Mouse (Mus musculus) heart, embryonic 13.5 days (tissue): ENCODE measurements around the gene Pcca. TPM values are rescaled to one million over a fixed set of nuclear protein-coding genes. Genes with fewer than 3 reads are reported as not detected.

ENCODE experiments used
- ATAC-seq: fragments of 200-750 bp; cut with Nextera tagmentation; 2 replicates; pipeline ENCODE4 v1.8.0; 2017; ENCODE audit warnings: moderate TSS enrichment; ENCODE audit not compliant: insufficient number of reproducible peaks, low FRiP score, low TSS enrichment; ENCODE audit errors: extremely low read depth
- H3K27ac ChIP-seq: fragments of 300-500 bp; sonication (generic); replicated peaks from 2 replicates; pipeline ENCODE4 v1.5.1; 2015; ENCODE audit warnings: moderate library complexity, mild to moderate bottlenecking, inconsistent platforms
- H3K27me3 ChIP-seq: fragments of 300-500 bp; sonication (generic); replicated peaks from 2 replicates; pipeline ENCODE4 v1.6.1; 2015; ENCODE audit warnings: mild to moderate bottlenecking, inconsistent platforms
- H3K36me3 ChIP-seq: fragments of 300-500 bp; sonication (generic); 2 replicates; pipeline ENCODE4 v1.6.1; 2015; ENCODE audit warnings: mild to moderate bottlenecking, inconsistent platforms
- H3K4me1 ChIP-seq: fragments of 300-500 bp; sonication (generic); 2 replicates; pipeline ENCODE4 v1.6.1; 2015; ENCODE audit warnings: inconsistent platforms
- H3K4me2 ChIP-seq: fragments of 300-500 bp; sonication (generic); 2 replicates; pipeline ENCODE4 v1.6.1; 2015; ENCODE audit warnings: inconsistent platforms, mild to moderate bottlenecking, moderate library complexity
- H3K4me3 ChIP-seq: fragments of 300-500 bp; sonication (generic); 2 replicates; pipeline ENCODE4 v1.5.1; 2015; ENCODE audit warnings: moderate library complexity, mild to moderate bottlenecking, inconsistent platforms
- H3K9ac ChIP-seq: fragments of 300-500 bp; sonication (generic); 2 replicates; pipeline ENCODE4 v1.6.1; 2015; ENCODE audit warnings: inconsistent platforms, mild to moderate bottlenecking, moderate library complexity
- H3K9me3 ChIP-seq: fragments of 300-500 bp; sonication (generic); 2 replicates; pipeline ENCODE4 v1.6.1; 2016; ENCODE audit warnings: inconsistent platforms
- WGBS: fragments of 180-500 bp; shearing (Covaris S2); methylation state at CpG from one replicate; pipeline ENCODE4 v1.1.7; 2015; ENCODE audit warnings: mixed read lengths; 5-methylcytosine and 5-hydroxymethylcytosine counted together
- polyA plus RNA-seq: library from polyadenylated mRNA; unstranded; fragments of >200 nt; fragmentation: Nextera tagmentation; extraction: Ambion mirVana; gene quantifications from 2 replicates; pipeline ENCODE4 v1.2.1, GENCODE M21; 2015

Gene Pcca
- polyA plus RNA-seq, 1 experiment from 2014 or later, result 22.6 TPM

DNA sequence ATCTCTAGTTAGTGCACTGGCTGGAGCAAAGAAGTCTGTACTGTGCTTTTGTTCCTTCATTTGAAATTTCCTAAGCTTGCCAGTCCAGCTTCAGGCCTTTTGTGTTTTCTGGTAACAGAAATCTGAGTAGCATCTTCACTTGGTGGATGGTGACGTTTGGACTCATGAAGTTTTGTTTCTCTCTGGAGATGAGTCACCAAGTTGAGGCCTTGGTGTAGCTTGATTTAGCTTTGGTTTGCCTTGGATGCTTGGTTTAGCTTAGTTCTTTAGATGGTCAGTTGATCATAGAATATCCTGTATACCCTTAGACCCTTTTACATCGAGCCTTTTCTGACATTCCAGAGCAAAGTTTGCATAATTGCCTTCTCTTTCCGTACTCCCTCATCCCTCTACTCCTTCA, 141.5 kb downstream of the Pcca start:
- ATAC-seq, result no peak
- H3K4me1 ChIP-seq, result peaks cover 5% of the 10 kb centered on the region; the same call in 1 of the 2 replicates
- no peaks in the 10 kb centered on the region for H3K9me3 ChIP-seq
- H3K9ac ChIP-seq, result no peak overlapping the region
- no peak overlapping the region for H3K4me2 ChIP-seq
- H3K36me3 ChIP-seq, result no peaks in the 10 kb centered on the region
- WGBS, result 80% methylated on average over 3 of the region's 3 CpGs
- no peak overlapping the region for H3K4me3 ChIP-seq
- H3K27me3 ChIP-seq, result no peaks in the 10 kb centered on the region
- H3K27ac ChIP-seq, result no peak overlapping the region

DNA sequence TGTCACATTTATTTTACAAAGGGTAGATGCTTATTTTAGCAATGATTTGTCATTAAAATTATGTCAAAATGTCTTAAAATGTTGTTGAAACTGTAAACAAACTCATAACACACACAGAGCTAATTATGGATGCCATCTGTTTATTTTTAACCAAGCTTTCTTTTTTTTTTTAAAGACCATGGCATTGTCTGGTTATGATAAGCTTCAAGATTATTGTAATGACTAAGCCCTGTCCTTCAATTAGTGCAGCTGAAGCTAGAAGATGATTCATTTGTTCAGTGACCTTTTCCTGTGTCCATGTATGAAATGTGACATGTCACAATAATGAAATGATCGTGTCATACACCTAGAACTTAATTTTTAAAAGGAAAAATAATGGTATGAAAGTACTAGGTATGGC, 149.5 kb downstream of the Pcca start:
- H3K4me3 ChIP-seq, result no peak overlapping the region

DNA sequence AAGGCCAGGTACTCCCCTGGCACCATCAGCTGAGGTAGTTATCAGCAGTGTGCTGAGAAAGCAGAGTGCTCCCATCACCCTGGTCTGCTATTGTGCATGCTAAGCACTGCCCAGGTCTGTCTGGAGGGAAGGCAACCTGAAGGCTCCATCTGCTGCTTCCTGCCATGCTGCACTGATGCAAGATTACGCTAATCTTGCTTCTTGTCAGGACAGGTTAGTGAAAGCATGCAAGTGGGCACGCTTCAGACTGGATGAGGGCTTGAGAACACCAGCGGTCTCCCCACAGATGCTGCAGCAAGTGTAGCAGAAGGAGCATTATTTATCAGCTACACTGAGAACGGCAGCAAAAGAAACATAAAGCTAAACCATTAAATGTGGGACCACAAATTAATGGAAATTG, 150.1 kb downstream of the Pcca start:
- Histone ChIP-seq H3K27me3 (no peaks in the 10 kb centered on the region), H3K9me3 (no peaks in the 10 kb centered on the region), H3K27ac (no peak overlapping the region), H3K4me2 (no peak overlapping the region), H3K36me3 (no peaks in the 10 kb centered on the region), H3K9ac (no peak overlapping the region), H3K4me1 (peaks cover 29% of the 10 kb centered on the region), H3K4me3 (no peak overlapping the region)
- WGBS, result 73% methylated on average over 4 of the region's 4 CpGs
- ATAC-seq, result no peak

More for the DNA sequence above, 149.5 kb downstream of the Pcca start:
- no peak overlapping the region for H3K9ac ChIP-seq
- H3K4me1 ChIP-seq, result peaks cover 24% of the 10 kb centered on the region
- no peak for ATAC-seq
- H3K27me3 ChIP-seq, result no peaks in the 10 kb centered on the region
- 83% methylated on average over 1 of the region's 1 CpGs for WGBS
- H3K27ac ChIP-seq, result no peak overlapping the region
- no peaks in the 10 kb centered on the region for H3K36me3 ChIP-seq
- H3K9me3 ChIP-seq, result no peaks in the 10 kb centered on the region
- H3K4me2 ChIP-seq, result no peak overlapping the region

DNA sequence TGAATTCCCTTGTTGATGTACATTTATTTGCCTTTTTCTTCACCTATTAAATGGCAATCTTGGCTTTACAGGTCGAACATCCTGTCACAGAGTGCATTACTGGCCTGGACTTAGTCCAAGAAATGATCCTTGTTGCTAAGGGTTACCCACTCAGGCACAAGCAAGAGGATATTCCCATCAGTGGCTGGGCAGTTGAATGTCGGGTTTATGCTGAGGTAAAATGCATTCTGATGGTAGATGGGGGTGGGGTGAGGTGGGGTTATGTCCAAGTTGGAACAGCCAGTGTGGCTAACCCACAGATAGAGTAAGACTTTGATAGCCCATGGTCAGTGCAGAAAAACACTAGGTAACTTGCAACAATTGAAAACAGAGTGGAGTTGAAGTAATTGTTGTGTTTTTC, 150.7 kb downstream of the Pcca start:
- ATAC-seq, result no peak
- no peak overlapping the region for H3K4me3 ChIP-seq
- H3K4me2 ChIP-seq, result no peak overlapping the region
- H3K27ac ChIP-seq, result no peak overlapping the region
- 18% methylated on average over 2 of the region's 2 CpGs for WGBS
- H3K4me1 ChIP-seq, result peaks cover 33% of the 10 kb centered on the region
- no peak overlapping the region for H3K9ac ChIP-seq
- H3K27me3 ChIP-seq, result no peaks in the 10 kb centered on the region
- H3K9me3 ChIP-seq, result no peaks in the 10 kb centered on the region
- no peaks in the 10 kb centered on the region for H3K36me3 ChIP-seq

DNA sequence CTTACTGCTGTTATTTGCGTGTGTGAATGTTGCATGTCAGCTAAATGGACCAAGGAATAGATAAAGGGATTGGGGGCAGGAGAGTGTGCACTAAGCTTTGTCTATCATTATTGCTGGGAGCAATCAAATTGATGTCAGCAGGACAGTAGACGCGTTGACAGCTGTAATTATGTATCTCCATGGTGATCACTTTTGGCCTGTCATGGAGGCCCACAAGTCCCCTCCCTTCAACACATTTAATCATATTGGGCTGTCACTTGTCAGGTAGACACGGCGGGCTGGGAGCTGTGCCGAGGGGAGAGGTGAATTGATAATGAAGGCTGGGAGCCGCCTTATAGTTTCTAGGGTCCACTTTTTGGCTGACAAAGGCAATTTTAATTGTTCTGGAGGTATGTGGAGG, 153.3 kb downstream of the Pcca start:
- no peak overlapping the region for H3K9ac ChIP-seq
- no peaks in the 10 kb centered on the region for H3K36me3 ChIP-seq
- H3K27me3 ChIP-seq, result no peaks in the 10 kb centered on the region
- no peak overlapping the region for H3K4me3 ChIP-seq
- ATAC-seq, result no peak; the same call in 1 of the 2 replicates
- H3K9me3 ChIP-seq, result no peaks in the 10 kb centered on the region
- H3K4me1 ChIP-seq, result peaks cover 33% of the 10 kb centered on the region
- no peak overlapping the region for H3K4me2 ChIP-seq
- WGBS, result 48% methylated on average over 7 of the region's 7 CpGs
- H3K27ac ChIP-seq, result no peak overlapping the region

DNA sequence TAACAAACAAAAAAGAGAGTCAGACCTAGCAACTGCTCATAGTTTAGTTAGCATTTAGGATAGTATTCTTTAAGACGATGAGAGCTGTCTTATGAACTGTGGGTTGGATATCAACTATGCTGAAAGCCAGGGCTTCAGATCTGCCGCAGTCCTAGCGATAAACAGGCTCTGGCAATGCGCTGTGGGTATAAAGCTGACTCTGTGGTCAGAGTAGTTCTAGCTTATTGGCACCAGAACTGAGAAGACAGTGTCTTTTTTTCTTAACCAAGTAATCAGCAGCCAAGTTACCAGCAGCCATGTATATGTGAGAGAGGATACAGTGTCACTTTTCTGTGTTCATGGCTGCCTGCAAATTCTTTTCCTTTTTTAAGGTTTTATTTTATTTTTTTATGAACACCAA, 154.3 kb downstream of the Pcca start:
- Histone ChIP-seq H3K9me3 (no peaks in the 10 kb centered on the region), H3K36me3 (no peaks in the 10 kb centered on the region), H3K27ac (no peak overlapping the region), H3K4me1 (peaks cover 33% of the 10 kb centered on the region), H3K9ac (no peak overlapping the region), H3K4me2 (no peak overlapping the region), H3K4me3 (no peak overlapping the region), H3K27me3 (no peaks in the 10 kb centered on the region)
- ATAC-seq, result no peak
- 83% methylated on average over 4 of the region's 4 CpGs for WGBS

DNA sequence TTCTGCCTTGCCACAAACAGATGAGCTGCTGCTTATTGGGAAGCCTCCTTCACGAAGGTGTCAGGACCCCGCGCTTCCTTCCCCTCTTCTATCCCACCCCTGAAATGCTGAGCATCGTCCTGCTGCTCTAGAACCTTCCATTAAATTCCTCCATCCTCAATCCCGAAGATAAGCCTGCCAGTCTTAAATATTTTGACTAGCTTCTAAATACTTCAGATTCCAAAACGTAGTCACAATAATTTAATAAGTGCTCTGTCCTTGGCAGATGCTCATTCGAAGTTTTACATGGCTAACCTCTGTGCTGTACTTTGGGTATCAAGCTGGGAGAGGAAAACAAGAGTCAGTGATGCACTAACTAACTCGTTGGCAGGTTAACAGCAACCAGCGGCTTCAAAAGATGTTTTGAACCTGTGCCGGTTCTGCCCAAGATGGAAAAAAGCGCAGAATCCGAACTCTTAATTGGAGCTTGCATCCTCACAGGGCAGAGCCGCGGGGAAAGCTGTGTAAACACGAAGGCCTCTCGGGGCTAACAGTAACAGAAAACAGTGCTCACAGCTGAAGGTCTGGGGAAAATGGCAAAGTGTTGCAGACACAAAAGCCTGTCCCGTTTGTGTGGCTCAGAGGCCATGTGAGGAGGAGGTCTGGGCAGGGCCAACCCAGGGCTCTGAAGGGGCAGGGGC, 155.2 kb downstream of the Pcca start:
- peaks cover 31% of the 10 kb centered on the region for H3K4me1 ChIP-seq
- H3K36me3 ChIP-seq, result no peaks in the 10 kb centered on the region
- 67% methylated on average over 17 of the region's 17 CpGs for WGBS
- H3K27ac ChIP-seq, result no peak overlapping the region
- no peak overlapping the region for H3K9ac ChIP-seq
- H3K4me3 ChIP-seq, result no peak overlapping the region
- no peaks in the 10 kb centered on the region for H3K27me3 ChIP-seq
- H3K4me2 ChIP-seq, result no peak overlapping the region
- ATAC-seq, result no peak
- H3K9me3 ChIP-seq, result no peaks in the 10 kb centered on the region

DNA sequence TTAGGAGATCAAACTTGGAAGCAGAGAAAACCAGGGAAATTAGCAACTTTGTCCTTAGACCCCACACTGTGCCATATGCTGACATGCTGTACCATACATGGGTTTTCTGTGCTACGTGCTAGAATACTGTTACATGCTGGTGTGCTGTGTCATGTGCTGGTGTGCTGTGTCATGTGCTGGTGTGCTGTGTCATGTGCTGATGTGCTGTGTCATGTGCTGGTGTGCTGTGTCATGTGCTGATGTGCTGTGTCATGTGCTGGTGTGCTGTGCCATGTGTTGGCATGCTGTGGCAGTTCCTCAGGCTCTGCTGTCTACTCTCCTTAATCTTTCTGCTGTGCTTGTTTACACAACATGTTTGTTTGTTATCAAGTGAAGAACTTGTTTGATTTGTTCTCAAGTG, 157.4 kb downstream of the Pcca start:
- WGBS, result 83% methylated on average over 1 of the region's 1 CpGs
- no peak for ATAC-seq
- Histone ChIP-seq H3K27me3 (no peaks in the 10 kb centered on the region), H3K4me2 (no peak overlapping the region), H3K36me3 (no peaks in the 10 kb centered on the region), H3K4me1 (peaks cover 18% of the 10 kb centered on the region), H3K4me3 (no peak overlapping the region), H3K9ac (no peak overlapping the region), H3K9me3 (no peaks in the 10 kb centered on the region), H3K27ac (no peak overlapping the region)

DNA sequence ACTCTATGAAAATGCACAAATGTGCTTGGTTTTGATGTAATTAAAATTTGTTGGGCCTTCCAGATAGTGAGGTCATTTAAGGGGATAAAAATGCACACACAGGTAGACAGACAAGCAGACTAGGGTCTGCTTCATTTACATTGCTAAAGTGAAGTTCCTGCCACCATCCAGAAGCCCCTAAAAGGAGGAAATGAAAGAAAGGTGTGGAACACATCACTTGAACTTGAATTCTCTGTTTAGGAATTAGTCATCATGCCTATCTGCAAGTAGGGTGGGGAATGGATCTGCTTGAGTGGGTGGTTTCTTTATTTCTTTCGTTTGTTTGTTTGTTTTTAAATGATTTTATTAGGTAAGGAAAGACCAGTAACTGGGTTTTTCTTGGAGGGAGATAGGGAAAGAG, 166.2 kb downstream of the Pcca start:
- Histone ChIP-seq H3K36me3 (peaks cover 2% of the 10 kb centered on the region; the same call in 1 of the 2 replicates), H3K9ac (no peak overlapping the region), H3K9me3 (no peaks in the 10 kb centered on the region), H3K4me2 (no peak overlapping the region), H3K4me1 (no peaks in the 10 kb centered on the region), H3K27ac (no peak overlapping the region), H3K27me3 (no peaks in the 10 kb centered on the region), H3K4me3 (no peak overlapping the region)
- no peak for ATAC-seq
- WGBS, result 55% methylated on average over 1 of the region's 1 CpGs

DNA sequence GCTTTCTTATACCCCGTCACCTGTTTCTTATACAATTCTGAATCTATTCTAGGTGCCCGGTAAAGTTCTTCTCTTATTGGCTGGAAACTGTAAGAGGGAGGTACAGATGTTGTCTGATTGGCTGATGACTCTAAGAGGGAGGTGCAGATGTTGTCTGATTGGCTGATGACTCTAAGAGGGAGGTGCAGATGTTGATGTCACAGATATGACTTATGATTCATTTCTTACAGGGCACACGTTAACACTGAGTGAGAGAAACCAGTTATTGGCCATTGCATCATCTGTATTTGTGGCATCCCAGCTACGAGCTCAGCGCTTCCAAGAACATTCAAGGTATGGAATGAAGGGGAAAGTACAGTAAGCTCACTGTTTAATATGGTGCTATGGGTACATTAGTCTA, 179.7 kb downstream of the Pcca start:
- 89% methylated on average over 5 of the region's 5 CpGs for WGBS
- Histone ChIP-seq H3K9me3 (no peaks in the 10 kb centered on the region), H3K9ac (no peak overlapping the region), H3K36me3 (no peaks in the 10 kb centered on the region), H3K4me2 (no peak overlapping the region), H3K27ac (no peak overlapping the region), H3K27me3 (no peaks in the 10 kb centered on the region), H3K4me3 (no peak overlapping the region), H3K4me1 (no peaks in the 10 kb centered on the region)
- no peak for ATAC-seq

DNA sequence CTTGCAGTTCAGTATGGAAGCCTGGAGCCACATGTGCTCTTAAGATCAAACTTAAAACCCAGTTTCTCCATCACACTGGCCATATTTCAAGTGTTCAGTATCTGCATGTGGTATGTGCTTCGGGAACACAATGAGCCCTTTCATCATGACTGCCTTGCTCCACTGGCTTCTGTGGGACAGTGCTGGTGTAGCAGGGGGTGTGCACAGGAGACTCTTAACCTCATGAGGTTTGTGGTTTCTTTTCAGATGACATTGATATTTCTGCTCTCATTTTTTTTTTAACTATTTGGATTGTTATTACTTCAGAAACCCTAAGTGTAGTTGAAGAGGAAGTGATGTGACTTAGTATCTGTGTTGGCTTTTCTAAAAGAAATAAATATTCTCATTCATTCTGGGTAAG, 180.8 kb downstream of the Pcca start:
- 52% methylated on average over 1 of the region's 1 CpGs for WGBS
- Histone ChIP-seq H3K36me3 (no peaks in the 10 kb centered on the region), H3K9ac (no peak overlapping the region), H3K4me2 (no peak overlapping the region), H3K27ac (no peak overlapping the region), H3K4me1 (no peaks in the 10 kb centered on the region), H3K4me3 (no peak overlapping the region), H3K27me3 (no peaks in the 10 kb centered on the region), H3K9me3 (no peaks in the 10 kb centered on the region)
- ATAC-seq, result no peak

DNA sequence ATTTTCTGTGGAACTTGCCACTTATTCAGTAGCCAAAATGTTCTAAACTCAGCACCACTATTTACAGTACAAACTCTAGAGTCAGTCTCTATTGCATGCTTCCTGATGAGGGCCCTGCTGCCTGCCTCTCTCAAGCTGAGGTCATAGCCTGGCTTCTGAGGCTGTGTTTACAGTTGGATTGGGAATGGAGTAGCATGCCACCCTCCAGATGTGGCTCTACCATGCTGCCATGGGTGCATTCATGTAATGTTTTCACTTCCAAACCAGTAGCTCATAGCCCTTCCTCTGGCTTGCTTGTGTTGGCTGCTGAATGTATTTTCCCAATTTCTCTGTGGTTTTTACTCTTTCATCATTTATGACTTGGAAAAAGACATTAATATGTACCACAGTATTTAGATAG, 181.9 kb downstream of the Pcca start:
- ATAC-seq, result no peak
- Histone ChIP-seq H3K9ac (no peak overlapping the region), H3K27me3 (no peaks in the 10 kb centered on the region)

More for the DNA sequence above, 181.9 kb downstream of the Pcca start:
- no peak overlapping the region for H3K4me3 ChIP-seq
- no peaks in the 10 kb centered on the region for H3K9me3 ChIP-seq
- no peak overlapping the region for H3K4me2 ChIP-seq
- no peaks in the 10 kb centered on the region for H3K36me3 ChIP-seq
- no peaks in the 10 kb centered on the region; the same call in 1 of the 2 replicates for H3K4me1 ChIP-seq
- no peak overlapping the region for H3K27ac ChIP-seq
